Mouse (Mus musculus): ENCODE results near the gene Endod1.

Endod1 gene

DNA sequence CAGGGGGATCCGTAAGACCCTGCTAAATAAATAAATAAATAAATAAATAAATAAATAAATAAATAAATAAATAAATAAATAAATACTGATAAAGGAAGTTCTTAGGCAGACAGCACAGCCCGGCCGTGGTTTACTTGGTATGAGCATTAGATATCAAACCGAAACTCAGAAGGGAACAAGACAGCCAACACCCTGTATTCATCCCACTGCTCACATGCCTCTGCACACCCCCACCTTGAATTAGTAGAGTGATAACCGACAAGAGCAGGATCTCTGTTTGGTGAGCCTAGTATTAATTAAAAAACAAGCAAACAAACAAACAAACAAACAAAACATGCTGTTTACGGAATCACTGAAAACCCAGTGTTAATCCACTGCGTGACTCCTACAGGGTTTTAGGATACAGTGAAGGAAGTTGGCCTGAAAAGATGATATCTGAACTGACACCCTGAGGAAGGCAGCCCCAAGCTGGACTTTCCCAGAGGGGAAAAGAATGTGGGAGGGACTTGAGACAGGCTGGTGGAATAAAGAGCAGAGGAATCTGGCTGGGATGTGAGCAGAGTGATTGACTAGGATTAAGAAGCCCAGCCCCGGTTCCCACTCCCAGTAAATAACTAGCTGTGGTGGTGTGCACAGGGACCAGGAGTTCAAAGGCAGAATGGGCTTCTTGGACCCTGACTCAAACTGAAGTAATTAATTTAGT is at the start of gene Endod1:
Gene Endod1 (minus strand): TSS at position 155 of the 703 bp plus-strand sequence.
- no peak for DNase-seq (ENCODE audit: low spot score in 2 of 2)

DNA sequence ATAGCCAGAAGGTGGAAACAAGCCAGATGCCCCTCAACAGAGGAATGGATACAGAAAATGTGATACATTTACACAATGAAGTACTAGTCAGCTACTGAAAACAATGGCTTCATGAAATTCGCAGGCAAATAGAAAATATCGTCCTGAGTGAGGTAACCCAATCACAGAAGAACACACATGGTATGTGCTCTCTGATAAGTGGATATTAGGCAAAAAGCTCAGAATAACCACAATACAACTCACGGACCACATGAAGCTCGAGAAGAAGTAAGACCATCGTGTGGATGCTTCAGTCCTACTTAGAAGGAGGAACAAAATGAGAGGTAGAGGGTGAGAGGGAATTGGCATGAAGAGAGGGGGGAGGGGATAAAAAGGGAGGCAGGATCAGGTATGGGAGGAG is 27.8 kb upstream of the Endod1 start:
- DNase-seq (ENCODE audit: low spot score in 2 of 2): no peak

DNA sequence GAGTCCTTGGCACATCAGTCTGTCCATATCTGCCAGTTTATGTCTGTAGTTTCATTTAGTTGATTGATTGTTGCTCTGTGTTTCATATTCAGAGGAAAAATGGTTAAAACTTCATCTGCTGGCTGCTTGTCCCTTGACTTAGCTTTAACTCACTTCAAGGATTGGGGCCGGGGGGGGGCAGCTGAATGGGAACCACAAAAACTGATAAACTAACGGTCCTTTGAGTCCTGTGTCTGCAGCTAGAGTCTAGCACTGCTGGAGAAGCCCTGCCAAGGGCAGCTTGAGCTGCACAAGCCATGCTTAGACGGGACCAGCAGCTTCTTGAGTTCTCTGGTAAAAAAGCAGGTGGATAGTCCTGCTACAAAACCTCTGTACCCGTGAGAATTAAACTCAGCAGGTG is 26.7 kb upstream of the Endod1 start:
- DNase-seq (ENCODE audit: low spot score in 2 of 2): no peak

DNA sequence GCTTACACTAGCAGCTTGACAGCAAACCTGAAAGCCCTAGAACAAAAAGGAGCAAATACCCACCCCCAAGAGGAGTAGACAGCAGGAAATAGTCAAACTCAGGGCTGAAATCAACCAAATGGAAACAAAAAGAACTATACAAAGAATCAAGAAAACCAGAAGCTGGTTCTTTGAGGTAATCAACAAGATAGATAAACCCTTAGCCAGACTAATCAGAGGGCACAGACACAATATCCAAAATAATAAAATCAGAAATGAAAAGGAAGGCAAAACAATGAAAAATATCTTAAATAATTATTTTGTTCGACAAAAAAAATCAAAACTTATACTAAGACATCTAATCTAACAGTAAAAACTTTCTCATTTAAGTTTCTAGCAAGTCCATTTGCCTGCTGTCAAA is 24.7 kb upstream of the Endod1 start:
- DNase-seq (ENCODE audit: low spot score in 2 of 2): no peak

DNA sequence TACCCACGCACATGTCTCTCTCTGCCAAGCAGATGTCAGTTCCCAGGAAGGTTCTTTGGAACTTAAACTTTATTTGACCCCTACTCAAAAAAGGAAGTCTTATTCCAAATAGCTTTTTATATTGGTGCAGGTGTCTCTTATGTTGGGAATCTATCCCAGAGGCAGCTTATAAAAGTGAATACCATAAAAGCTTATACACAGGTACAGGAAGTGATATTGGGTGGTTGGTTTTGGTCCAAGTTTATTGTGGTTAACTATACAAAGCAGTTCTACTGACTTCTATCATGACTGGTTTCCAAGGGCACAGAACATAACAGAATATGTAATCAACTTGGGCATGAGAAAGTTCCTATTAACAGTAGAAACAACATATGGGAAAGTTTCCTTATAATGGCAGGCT is 20.8 kb upstream of the Endod1 start:
- no peak for DNase-seq (ENCODE audit: low spot score in 2 of 2)

DNA sequence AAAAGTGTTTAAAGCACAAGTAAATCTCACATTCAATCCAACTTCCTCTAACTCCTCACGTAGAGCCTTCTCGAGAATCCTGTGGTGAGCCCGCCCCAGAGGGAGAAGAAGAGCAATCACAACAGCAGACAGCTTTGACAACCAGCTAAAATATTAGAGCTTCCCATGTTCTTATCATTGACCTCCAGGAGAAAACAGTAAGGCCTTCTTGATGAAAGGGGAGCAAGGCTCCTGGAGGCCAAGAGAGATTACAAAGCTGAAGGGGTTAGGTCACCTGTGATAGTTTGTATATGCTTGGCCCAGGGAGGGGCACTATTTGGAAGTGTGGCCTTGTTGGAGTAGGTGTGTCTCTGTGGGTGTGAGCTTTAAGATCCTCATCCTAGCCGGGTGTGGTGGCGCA is 19.1 kb upstream of the Endod1 start:
- no peak for DNase-seq (ENCODE audit: low spot score in 2 of 2)

DNA sequence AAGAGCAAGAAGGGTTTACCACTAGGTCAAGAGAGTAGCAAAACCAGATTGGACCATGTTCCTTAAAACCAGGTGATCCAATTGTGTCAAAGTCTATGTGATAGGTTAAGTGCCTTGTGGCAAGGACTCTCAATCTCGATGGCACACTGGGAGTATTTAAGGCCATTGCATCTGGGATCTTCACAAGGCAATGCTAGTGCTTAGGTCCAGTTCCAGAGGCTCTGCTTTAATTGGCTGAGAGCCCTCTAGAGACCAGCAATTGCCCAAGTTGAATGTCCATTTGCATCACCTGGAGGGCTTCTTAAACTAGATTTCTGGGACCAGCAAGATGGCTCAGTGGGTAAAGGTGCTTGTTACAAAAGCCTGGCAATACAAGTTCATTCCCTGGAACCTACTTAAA is 17.6 kb upstream of the Endod1 start:
- no peak for DNase-seq (ENCODE audit: low spot score in 2 of 2)

DNA sequence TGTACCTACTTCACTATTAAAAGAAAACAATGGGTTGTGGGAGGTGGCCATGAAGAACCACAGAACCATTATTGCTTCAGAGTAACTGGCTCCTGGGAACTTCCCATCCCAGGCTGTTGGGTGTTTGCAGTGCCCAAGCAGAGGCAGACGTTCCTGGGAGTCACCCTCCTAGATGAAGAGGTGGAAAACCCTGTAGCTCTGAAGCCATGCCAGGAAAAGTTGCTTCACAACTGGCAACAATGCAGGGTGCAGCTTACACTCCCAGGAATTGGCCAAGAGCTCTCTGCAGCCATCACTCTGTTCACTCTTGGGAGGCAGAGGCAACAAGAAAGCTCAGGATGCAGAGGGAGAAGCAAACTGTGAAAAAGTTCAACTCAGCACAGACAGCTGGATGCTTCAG is 16.8 kb upstream of the Endod1 start:
- no peak for DNase-seq (ENCODE audit: low spot score in 2 of 2)

DNA sequence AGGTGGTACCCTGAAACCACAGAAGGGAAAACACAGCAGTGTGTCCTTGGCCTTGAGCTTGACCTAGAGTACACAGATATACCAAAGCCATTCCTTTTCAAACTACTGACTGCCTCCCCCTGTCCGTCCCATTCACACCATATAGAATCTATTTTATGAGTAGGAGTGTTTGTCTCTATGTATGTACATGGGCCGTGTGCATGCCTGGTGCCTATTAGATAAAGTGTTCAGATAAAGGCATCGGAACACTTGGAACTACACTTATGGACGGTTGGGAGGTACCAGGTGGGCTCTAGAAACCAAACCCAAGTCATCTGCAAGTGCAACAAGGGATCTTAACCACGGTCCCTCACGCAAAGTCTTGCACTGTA is 16.1 kb upstream of the Endod1 start:
- DNase-seq (ENCODE audit: low spot score in 2 of 2): no peak

DNA sequence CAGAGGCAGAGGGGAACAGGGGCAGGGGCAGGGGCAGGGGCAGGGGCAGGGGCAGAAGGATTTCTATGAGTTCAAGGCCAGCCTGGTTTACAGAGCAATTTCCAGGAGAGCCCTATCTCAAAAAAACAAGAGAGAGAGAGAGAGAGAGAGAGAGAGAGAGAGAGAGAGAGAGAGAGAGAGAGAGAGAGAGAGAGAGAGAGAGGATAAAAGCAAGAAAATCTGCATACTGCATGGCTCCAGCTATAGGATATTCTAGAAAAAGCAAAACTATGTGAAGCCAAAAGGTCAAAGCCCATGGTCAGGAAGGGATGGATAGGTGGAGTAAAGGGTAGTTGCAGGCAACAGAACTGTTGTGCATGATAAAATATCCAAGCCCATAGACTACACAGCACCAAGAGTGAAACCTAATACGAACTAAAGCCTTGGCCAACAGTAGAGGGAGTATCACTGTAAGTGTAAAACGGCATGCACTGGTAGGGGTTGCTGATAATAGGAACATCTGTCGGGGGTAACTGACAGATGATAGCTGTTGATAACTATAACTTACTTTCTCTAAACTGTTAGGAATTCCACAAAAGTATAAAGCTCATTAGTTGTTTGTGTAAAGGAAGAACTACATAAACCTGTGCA is 15.6 kb upstream of the Endod1 start:
- DNase-seq (ENCODE audit: low spot score in 2 of 2): no peak

DNA sequence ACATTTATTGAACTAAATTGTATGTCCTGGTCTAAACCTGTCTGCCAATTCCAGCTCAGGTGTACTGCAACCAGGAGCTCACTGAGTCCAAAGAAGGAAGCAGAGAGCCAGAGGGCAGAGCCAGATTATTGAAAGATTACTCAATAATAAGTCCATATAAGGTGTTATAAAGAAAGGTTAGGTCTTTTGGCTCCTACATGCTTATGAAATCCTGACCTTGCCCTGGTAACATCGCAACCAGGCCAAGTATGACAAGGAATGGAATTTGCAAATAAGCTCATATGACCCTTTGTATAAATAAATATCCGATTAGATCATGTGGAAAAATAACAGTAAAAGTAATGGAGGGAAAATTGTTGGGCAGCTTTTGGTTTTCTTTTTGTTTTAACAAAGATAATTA is 14.8 kb upstream of the Endod1 start:
- no peak for DNase-seq (ENCODE audit: low spot score in 2 of 2)

DNA sequence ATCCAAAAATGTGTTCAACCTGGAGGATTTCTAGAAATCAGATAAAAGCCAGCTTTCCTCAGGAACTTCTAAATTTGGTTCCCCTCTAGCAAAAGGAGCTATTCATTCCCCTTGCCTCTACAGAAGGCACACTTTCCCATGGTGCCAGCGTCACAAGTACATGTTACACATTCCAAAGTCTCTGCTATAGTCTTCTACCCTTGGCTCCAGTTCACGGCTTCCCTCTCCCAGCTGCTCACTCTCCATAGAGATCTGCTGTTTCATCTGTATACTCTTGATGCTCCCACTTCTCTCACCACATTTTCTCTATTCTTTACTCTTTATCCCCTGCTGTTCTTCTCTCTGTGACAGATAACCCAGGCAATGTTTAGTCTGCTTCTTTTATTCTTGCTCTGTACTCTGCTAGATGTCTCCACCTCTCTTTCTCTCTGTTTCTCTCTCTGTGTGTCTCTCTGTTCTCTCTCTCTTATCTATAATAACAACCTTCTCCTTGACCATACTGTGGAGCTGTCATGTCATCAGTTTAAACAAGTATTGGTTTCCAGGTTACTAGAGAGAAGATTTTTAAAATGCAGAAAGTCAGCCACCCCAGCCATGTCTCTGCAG is 13.8 kb upstream of the Endod1 start:
- DNase-seq (ENCODE audit: low spot score in 2 of 2): no peak

DNA sequence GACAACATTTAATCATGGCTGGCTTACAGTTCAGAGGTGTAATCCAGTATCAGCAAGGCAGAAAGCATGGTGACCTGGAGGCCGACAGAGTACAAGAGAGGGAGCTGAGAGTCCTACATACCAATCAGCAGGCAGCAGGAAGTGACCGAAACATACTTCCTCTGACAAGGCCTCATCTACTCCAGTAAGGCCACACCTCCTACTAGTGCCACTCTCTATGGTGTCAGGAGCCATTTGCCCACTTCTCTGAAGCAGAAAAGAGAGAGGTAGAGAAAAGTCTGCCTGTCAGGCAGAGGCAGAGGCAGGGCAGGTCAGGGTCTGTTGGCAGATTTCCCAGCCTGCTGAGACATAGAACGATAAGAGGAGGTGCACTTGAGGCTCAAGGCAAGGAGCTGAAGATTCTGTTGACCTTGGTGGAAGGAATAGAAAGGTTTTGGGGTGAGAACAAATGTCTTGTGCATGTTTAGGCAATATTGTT is 10.6 kb upstream of the Endod1 start:
- DNase-seq (ENCODE audit: low spot score in 2 of 2): no peak

DNA sequence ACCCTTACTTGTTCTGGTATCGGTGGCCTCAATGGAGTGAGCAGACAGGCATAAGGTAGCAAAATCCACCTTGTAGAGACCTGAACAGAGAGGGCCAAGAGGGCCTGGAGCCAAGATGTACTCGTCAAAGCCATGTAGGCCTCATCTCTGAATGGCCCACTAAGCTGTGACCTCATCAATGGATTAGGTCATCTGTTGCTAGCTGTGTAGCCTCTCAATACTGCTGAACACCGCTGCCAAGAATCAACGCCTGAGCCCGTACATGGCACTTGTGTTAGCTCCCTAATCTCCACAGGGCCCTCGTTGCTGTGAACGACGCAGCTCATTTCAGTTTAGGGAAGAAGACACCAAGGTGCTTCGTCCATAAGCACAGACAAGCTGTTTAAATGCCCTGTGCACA is 10.0 kb upstream of the Endod1 start:
- no peak for DNase-seq (ENCODE audit: low spot score in 2 of 2)

DNA sequence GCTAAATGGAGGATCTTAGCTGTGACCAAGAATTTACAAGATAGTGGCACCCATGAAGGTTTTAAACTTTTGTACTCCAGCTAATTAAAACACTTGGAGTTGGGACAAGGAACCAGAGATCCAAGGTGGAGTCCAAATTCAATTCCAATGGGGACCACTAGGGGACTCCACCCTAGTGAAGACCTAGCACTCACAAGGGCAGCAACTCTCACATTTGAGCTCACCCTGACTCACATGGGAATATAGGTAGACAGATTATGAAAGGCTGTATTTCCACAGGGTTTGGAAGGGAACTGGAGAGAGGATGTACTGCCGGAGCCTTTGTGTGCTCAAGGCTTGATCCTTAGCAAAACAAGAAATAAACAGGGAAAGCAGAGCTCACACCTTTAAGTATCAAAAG is 9.0 kb upstream of the Endod1 start:
- no peak for DNase-seq (ENCODE audit: low spot score in 2 of 2)

DNA sequence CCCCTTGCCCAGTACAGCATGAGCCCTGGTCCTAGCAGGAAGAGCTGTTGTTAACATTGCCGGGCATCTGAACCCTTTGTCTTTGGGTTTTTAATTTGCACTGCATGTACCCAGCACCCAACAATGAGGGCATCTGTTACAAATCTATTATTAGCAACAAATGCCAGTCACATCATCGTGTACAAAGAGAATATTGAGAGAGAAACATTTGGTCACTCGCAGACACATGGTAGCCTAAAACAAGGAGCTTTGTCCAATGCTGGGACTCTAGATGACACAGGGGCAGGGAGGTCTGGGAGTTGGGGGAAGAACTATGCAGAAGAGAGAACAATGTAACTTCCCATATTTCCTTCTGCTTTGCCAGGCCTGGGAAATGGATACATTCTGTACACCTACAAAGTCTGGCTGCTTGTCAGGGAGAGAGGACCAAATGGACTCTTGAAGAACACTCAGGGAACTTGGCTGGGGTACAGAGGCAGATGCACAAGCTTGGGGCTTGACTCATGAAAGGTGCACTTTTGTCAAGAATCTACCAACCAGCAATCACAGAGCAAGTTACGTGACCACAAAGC is 7.8 kb upstream of the Endod1 start:
- DNase-seq (ENCODE audit: low spot score in 2 of 2): peak; percentile 44 to 61

DNA sequence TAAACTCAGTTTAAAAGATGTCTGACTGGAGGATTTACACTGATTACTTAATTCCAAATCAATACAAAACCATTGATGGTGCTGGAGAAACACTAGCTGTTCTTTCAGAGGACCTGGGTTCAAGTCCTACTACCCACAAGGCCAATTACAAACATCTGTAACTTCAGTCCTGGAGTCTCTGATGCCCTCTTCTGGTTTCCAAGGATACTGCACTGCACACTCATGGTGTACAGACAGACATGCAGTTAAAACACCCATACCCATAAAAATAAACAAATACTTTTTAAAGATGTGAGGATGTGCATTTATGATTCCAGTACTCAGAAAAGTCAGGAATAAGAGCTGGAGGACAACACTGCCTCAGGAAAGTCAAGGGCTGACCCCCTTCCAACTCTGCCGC is 6.7 kb upstream of the Endod1 start:
- no peak for DNase-seq (ENCODE audit: low spot score in 2 of 2)

DNA sequence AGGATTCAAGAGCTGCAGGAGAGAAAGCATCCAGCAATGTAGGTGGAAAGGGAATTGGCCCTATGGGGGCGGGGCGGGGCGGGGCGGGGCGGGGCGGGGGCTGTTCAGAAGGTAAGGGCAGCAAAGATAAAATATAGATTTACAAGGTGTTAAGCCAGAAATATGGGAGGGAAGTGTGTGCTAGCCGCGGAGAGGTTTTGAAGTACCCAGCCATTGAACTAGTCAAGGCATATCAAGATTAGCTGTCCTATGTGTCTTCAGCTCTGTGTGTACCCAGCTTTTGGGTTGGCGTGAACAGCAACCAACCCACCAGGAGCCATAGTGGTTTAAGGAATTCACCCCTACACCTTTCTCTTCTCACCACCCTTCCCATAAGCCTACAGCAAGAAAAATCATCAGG is 5.5 kb upstream of the Endod1 start:
- no peak for DNase-seq (ENCODE audit: low spot score in 2 of 2)

DNA sequence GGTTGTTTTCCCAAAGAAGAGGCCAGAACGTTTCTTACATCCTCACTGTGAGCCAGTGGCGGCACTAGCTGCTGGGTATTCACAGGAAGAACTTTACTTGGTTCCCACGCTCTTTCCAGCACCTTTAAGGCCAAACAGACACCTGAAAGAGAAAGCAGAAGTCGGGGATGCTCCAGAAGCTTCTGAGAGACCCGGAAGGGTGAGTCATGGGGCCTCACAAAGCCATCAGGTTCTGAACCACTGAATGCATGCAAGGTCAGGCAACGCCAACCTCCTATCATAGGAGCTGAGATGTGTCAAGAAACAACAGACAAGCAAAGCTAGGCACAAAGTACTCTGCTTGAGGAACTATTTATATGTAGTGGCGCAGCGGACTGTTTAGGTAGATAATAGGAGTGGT is 4.4 kb upstream of the Endod1 start:
- DNase-seq (ENCODE audit: low spot score in 2 of 2): no peak

DNA sequence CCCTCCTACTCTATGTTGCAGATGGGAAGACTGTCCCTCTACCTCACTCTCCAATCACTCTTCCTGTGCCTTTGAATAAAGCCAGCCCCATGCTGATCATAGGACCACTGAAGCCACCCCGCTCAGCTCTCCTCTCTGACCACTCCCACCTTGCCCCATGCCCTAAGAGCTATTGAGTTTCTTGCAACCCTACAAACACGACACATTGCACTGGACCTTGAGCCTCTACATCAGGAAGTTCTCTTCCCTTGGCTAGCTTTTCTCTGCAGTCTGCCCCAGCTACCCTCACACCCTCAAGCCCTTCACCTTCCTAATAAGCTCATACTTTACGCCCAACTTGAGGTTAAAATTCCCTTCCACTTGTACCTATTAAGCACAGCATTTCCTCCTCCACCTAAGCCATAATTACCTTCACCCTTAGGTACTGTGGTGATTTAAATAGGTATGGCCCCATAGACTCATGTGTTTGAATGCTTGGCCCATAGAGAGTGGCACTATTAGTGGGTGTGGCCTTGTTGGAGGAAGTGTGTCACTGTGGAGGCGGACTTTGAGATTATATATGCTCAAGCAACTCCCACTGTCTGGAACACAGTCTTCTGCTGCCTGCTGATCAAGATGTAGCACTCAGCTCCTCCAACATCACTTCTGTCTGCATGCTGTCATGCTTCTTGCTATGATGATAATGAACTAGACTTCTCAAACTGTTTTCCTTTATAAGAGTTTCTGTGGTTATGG is 2.0 kb upstream of the Endod1 start:
- DNase-seq (ENCODE audit: low spot score in 2 of 2): no peak

DNA sequence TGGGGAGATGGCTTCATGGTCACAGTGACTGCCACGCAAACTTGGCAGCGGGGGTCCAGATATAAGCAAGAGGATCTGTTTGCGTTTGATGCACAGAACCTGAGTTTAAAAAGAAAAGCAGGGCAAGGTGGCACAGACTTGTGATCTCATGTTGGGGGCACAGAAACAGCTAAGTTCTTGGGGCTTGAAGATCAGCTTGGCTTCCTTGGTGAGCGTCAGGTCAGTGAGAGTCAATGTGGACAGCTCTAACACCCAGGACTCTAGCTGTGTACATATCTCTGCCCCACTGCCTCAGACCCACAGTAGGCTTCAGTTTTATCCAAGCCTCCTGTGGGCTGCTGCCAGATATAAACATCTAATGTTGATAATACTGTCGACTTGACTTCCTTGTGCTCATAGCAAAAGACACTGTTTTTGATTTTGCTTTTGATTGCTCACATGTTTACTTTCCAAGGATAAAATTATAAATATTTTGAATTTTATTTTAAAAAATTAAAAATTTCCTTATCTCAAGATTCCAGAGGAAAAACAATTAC is 1.0 kb upstream of the Endod1 start:
- no peak for DNase-seq (ENCODE audit: low spot score in 2 of 2)

Measured in left cerebral cortex, adult 9 months (tissue).